Mouse (Mus musculus): ENCODE data around the gene Actl11. TPM values are rescaled to one million over a fixed set of nuclear protein-coding genes. Genes with fewer than 3 reads are reported as not detected.

The Actl11 gene
- polyA plus RNA-seq, 1 experiment from 2014 or later, result not detected

DNA sequence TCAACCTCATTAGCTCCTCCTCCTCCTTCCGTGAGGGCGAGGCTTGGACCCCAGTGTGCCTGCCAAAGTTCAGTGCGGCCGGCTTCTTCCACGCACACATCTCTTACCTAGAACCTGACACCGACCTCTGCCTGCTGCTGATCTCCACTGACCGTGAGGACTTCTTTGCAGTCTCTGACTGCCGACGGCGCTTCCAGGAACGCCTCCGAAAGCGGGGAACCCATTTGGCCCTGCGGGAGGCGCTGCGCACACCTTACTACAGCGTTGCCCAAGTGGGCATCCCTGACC lies 26.7 kb upstream of the Actl11 start:
- Histone ChIP-seq H3K4me3 (ENCODE audit: low read depth, low read length) (peak overlapping the region; percentile 36; the same call in 1 of the 2 replicates), H3K9me3 (replicated peaks; ENCODE audit: control insufficient read depth, low read length, poor library complexity, severe bottlenecking) (no peaks in the 10 kb centered on the region), H3K27ac (ENCODE audit: low read length) (no peak overlapping the region), H3K9ac (ENCODE audit: low read depth, low read length) (peak overlapping the region; percentile 31; the same call in 1 of the 2 replicates), H3K4me1 (ENCODE audit: control insufficient read depth, insufficient read depth, low read length) (peaks cover 9% of the 10 kb centered on the region; the same call in 1 of the 2 replicates), H3K4me2 (ENCODE audit: low read length) (peak overlapping the region; percentile 62), H3K27me3 (ENCODE audit: control insufficient read depth, insufficient read depth, low read depth, low read length) (peaks cover 7% of the 10 kb centered on the region), H3K36me3 (ENCODE audit: control insufficient read depth, insufficient read depth, low read length) (no peaks in the 10 kb centered on the region; the same call in 1 of the 2 replicates)
- WGBS, result 11% methylated on average over 17 of the region's 17 CpGs
- no peak for ATAC-seq

DNA sequence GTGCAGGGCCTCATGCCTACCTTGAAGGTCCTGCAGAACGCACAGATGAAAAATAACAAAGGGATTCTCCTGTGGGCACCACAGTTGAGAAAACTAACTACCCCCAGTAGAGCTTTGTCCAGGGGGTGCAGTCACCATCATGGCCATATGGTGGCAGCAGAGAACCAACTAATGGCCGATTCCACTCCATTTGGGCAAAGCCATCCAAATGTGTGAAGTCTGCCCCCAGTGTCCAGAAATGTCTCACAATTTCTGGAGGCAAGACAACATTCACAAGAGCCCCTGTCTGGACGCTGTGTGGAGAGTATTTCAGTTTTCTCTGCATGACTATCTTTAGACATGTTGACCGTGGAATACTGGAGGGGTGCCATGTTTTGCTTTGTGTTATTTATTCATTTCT lies 23.5 kb upstream of the Actl11 start:
- Histone ChIP-seq H3K36me3 (ENCODE audit: control insufficient read depth, insufficient read depth, low read length) (no peaks in the 10 kb centered on the region), H3K27me3 (ENCODE audit: control insufficient read depth, insufficient read depth, low read depth, low read length) (peaks cover 6% of the 10 kb centered on the region)
- 3% methylated on average over 4 of the region's 4 CpGs for WGBS

DNA sequence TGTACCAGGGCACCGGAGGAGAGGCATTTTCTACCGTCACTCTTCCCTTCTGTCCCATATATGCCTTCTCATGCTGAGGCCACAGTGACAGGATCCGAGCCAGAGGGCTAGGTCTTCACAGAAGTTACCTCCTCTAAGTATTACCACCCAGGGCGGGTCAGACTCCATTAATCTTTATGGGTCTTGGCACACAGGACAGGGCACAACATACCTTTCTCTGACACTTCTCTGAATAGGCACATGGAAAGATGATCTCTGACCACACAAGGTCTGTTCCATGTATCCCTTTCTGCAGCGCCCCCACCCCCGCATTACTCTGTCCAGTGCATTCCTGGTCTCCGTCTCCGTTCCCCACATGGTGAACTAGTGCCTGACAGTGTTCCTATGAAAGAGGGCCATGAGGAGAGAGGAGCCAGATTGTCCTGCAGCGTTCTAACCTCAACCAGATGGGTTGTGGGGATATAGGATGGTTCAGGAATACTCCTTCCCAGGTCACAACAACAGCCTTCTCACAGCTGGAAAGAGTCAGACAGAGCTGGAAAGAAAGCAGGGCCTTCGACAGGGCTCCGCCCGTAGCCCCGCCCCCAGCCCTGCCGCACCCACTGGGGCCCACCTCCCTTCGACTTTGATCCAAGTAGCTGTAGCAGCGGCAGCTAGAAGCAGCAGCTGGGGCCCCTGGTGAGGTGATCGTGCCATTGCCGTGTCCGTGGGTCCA lies 21.9 kb upstream of the Actl11 start, which contains the start of gene Mst1r:
TSS of gene Mst1r (plus strand) at position 622 of the 715 bp plus-strand sequence.
- Histone ChIP-seq H3K4me3 (ENCODE audit: low read depth, low read length) (peak within 1 kb of the TSS; percentile 12; the same call in 1 of the 2 replicates), H3K4me1 (ENCODE audit: control insufficient read depth, insufficient read depth, low read length) (peaks cover 13% of the 10 kb centered on the region; the same call in 1 of the 2 replicates), H3K9me3 (replicated peaks; ENCODE audit: control insufficient read depth, low read length, poor library complexity, severe bottlenecking) (no peaks in the 10 kb centered on the region), H3K4me2 (ENCODE audit: low read length) (peak within 1 kb of the TSS; percentile 51), H3K9ac (ENCODE audit: low read depth, low read length) (peak within 1 kb of the TSS; percentile 53), H3K27me3 (ENCODE audit: control insufficient read depth, insufficient read depth, low read depth, low read length) (no peaks in the 10 kb centered on the region), H3K36me3 (ENCODE audit: control insufficient read depth, insufficient read depth, low read length) (no peaks in the 10 kb centered on the region), H3K27ac (ENCODE audit: low read length) (no peak within 1 kb of the TSS)
- 21% methylated on average over 19 of the region's 19 CpGs for WGBS
- ATAC-seq, result no peak

More for the DNA sequence above, 23.5 kb upstream of the Actl11 start:
- Histone ChIP-seq H3K4me1 (ENCODE audit: control insufficient read depth, insufficient read depth, low read length) (peaks cover 16% of the 10 kb centered on the region; the same call in 1 of the 2 replicates), H3K4me2 (ENCODE audit: low read length) (no peak overlapping the region), H3K4me3 (ENCODE audit: low read depth, low read length) (no peak overlapping the region), H3K27ac (ENCODE audit: low read length) (no peak overlapping the region), H3K9me3 (replicated peaks; ENCODE audit: control insufficient read depth, low read length, poor library complexity, severe bottlenecking) (no peaks in the 10 kb centered on the region), H3K9ac (ENCODE audit: low read depth, low read length) (no peak overlapping the region)
- peak; percentile 56 for ATAC-seq

DNA sequence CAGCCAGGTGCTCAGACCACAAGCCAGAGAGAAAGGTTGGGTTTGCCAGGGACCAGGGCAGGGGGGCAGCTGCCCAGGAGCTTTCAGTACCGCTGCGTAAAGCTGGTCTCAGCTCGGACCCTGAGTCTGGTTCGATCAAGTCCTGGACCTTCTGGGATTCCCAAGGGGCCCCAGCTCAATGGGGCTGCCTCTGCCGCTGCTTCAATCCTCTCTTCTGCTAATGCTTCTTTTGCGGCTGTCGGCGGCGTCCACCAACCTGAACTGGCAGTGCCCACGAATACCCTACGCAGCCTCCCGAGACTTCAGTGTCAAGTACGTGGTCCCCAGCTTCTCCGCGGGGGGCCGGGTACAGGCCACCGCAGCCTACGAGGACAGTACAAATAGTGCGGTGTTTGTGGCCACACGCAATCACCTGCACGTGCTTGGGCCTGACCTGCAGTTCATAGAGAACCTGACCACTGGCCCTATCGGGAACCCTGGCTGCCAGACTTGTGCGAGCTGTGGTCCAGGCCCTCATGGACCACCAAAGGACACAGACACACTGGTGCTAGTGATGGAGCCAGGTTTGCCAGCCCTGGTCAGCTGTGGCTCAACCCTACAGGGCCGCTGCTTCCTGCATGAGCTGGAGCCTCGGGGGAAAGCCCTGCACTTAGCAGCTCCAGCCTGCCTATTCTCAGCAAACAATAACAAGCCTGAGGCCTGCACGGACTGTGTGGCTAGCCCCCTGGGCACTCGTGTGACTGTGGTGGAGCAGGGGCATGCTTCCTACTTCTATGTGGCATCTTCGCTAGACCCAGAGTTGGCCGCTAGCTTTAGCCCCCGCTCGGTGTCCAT lies 21.1 kb upstream of the Actl11 start:
- Histone ChIP-seq H3K4me3 (ENCODE audit: low read depth, low read length) (peak overlapping the region; percentile 12; the same call in 1 of the 2 replicates), H3K27ac (ENCODE audit: low read length) (no peak overlapping the region), H3K36me3 (ENCODE audit: control insufficient read depth, insufficient read depth, low read length) (no peaks in the 10 kb centered on the region), H3K4me1 (ENCODE audit: control insufficient read depth, insufficient read depth, low read length) (peaks cover 13% of the 10 kb centered on the region; the same call in 1 of the 2 replicates), H3K9me3 (replicated peaks; ENCODE audit: control insufficient read depth, low read length, poor library complexity, severe bottlenecking) (no peaks in the 10 kb centered on the region), H3K9ac (ENCODE audit: low read depth, low read length) (peak overlapping the region; percentile 53), H3K27me3 (ENCODE audit: control insufficient read depth, insufficient read depth, low read depth, low read length) (no peaks in the 10 kb centered on the region), H3K4me2 (ENCODE audit: low read length) (peak overlapping the region; percentile 51)
- no peak for ATAC-seq
- WGBS, result 43% methylated on average over 31 of the region's 31 CpGs

DNA sequence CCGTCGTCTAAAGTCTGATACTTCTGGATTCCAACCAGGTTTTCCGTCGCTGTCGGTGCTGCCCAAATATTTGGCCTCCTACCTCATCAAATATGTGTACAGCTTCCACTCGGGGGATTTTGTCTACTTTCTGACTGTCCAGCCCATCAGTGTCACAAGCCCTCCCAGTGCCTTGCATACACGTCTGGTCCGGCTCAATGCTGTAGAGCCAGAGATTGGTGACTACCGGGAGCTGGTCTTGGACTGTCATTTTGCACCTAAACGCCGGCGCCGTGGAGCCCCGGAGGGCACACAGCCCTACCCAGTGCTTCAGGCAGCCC lies 20.5 kb upstream of the Actl11 start:
- no peaks in the 10 kb centered on the region for H3K36me3 ChIP-seq (ENCODE audit: control insufficient read depth, insufficient read depth, low read length)
- no peak overlapping the region for H3K27ac ChIP-seq (ENCODE audit: low read length)
- no peak for ATAC-seq
- H3K4me2 ChIP-seq (ENCODE audit: low read length), result no peak overlapping the region
- no peak overlapping the region for H3K9ac ChIP-seq (ENCODE audit: low read depth, low read length)
- H3K9me3 ChIP-seq (replicated peaks; ENCODE audit: control insufficient read depth, low read length, poor library complexity, severe bottlenecking), result no peaks in the 10 kb centered on the region
- H3K27me3 ChIP-seq (ENCODE audit: control insufficient read depth, insufficient read depth, low read depth, low read length), result no peaks in the 10 kb centered on the region
- no peak overlapping the region for H3K4me3 ChIP-seq (ENCODE audit: low read depth, low read length)
- 82% methylated on average over 14 of the region's 14 CpGs for WGBS
- H3K4me1 ChIP-seq (ENCODE audit: control insufficient read depth, insufficient read depth, low read length), result peaks cover 13% of the 10 kb centered on the region; the same call in 1 of the 2 replicates

DNA sequence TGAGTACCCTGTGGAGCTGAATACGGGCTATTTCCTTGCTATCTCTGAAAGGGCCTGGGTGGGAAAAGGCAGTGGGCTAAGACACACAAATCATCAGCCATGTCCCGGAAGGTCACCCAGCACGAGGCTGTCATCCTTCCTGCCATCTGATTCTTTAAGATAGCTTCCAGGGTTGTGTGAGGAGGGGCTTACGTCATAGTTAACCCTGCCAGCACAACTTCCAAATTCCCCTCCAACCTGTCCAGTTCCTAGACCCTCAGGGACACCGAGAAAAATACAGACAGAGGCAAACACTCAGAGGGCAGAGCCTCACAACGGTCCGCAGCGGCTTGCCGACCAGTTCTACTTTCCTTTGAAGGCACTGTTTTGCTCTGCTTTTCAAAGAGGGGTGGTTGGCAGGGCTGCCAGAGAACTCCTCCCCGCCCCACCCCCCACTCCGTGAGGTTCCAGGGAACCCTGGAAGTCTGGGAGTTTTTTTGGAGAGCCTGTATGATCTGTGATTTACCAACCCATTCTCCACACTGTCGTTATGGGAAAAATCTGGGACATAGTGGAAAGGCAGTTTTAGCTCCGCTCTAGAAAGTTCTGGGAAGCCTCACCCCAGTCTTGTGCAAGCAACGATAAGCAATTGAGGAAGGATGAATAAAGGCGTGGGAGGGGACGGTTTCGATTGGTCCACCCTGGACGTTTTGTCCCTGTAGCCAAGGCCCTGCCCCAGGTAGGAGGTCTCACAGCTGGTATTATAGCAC lies 19.7 kb upstream of the Actl11 start:
- Histone ChIP-seq H3K9me3 (replicated peaks; ENCODE audit: control insufficient read depth, low read length, poor library complexity, severe bottlenecking) (no peaks in the 10 kb centered on the region), H3K4me1 (ENCODE audit: control insufficient read depth, insufficient read depth, low read length) (peaks cover 13% of the 10 kb centered on the region; the same call in 1 of the 2 replicates), H3K27ac (ENCODE audit: low read length) (no peak overlapping the region), H3K9ac (ENCODE audit: low read depth, low read length) (no peak overlapping the region), H3K4me2 (ENCODE audit: low read length) (no peak overlapping the region), H3K36me3 (ENCODE audit: control insufficient read depth, insufficient read depth, low read length) (no peaks in the 10 kb centered on the region), H3K4me3 (ENCODE audit: low read depth, low read length) (no peak overlapping the region), H3K27me3 (ENCODE audit: control insufficient read depth, insufficient read depth, low read depth, low read length) (no peaks in the 10 kb centered on the region)
- WGBS, result 29% methylated on average over 18 of the region's 18 CpGs
- ATAC-seq, result no peak

DNA sequence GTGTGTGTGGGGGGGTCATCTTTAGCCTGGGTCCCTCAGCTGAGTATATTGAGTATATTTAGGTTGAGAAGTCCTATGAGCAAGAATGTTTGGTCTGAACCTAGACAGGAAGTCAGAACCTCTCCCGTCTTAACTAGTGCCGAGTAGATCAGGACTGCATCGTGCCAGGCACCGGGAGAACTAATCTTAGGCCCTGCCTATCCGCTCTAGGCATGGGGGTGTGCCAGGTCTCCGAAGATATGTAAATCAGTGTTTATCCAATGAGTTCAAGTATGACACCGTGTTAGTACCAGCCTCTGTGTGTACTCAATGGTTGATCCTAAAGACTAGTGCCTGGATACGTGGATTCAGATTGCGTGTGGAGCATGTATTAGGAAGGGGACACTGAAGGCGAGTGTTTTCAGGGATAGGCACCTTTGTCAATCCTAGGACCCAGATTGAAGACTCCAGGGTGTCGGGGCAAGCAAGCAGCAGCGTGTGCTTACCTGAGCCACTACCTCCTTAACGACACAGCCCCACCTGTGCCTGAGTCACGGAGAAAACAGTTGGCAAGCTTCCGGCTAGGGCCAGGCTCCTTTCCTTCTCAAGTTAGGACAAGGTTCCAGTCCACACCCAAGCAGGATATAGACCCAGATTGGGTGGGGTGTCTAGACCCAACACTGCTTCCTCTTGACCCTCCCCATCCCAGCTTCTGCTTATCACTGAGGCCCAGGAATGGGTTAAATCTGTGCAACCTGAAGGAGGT lies 18.1 kb upstream of the Actl11 start:
- no peaks in the 10 kb centered on the region for H3K36me3 ChIP-seq (ENCODE audit: control insufficient read depth, insufficient read depth, low read length)
- 88% methylated on average over 15 of the region's 15 CpGs for WGBS
- H3K27ac ChIP-seq (ENCODE audit: low read length), result no peak overlapping the region
- no peak overlapping the region for H3K9ac ChIP-seq (ENCODE audit: low read depth, low read length)
- H3K9me3 ChIP-seq (replicated peaks; ENCODE audit: control insufficient read depth, low read length, poor library complexity, severe bottlenecking), result no peaks in the 10 kb centered on the region
- no peak for ATAC-seq
- H3K4me3 ChIP-seq (ENCODE audit: low read depth, low read length), result no peak overlapping the region
- H3K4me2 ChIP-seq (ENCODE audit: low read length), result no peak overlapping the region
- peaks cover 10% of the 10 kb centered on the region; the same call in 1 of the 2 replicates for H3K4me1 ChIP-seq (ENCODE audit: control insufficient read depth, insufficient read depth, low read length)
- H3K27me3 ChIP-seq (ENCODE audit: control insufficient read depth, insufficient read depth, low read depth, low read length), result no peaks in the 10 kb centered on the region

DNA sequence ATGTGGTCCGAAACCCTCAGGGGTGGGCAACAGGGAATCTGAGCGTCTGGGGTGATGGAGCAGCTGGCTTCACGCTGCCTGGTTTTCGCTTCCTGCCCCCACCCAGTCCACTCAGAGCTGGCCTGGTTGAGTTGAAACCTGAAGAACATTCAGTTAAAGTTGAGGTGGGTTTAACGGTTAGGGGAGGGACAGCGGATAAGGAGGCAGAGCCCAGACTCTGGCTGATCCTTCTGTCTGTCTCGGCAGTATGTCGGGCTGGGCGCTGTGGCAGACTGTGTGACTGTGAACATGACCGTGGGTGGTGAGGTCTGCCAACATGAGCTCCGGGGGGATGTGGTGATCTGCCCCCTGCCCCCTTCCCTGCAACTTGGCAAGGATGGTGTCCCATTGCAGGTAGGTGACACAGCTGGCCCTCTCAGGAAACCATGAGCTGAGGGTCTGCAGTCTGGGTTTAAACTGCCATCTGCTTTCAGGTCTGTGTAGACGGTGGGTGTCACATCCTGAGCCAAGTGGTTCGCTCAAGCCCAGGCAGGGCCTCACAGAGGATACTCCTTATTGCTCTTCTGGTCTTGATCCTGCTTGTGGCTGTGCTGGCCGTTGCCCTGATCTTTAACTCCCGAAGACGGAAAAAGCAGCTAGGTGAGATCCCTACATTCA lies 13.4 kb upstream of the Actl11 start:
- no peak for ATAC-seq
- Histone ChIP-seq H3K9me3 (replicated peaks; ENCODE audit: control insufficient read depth, low read length, poor library complexity, severe bottlenecking) (no peaks in the 10 kb centered on the region), H3K36me3 (ENCODE audit: control insufficient read depth, insufficient read depth, low read length) (no peaks in the 10 kb centered on the region), H3K4me3 (ENCODE audit: low read depth, low read length) (no peak overlapping the region), H3K9ac (ENCODE audit: low read depth, low read length) (no peak overlapping the region), H3K4me1 (ENCODE audit: control insufficient read depth, insufficient read depth, low read length) (peaks cover 16% of the 10 kb centered on the region), H3K4me2 (ENCODE audit: low read length) (no peak overlapping the region), H3K27ac (ENCODE audit: low read length) (no peak overlapping the region), H3K27me3 (ENCODE audit: control insufficient read depth, insufficient read depth, low read depth, low read length) (no peaks in the 10 kb centered on the region)
- 83% methylated on average over 16 of the region's 16 CpGs for WGBS

Data from midbrain, embryonic 16.5 days (tissue).